In the genomic region with DNA sequence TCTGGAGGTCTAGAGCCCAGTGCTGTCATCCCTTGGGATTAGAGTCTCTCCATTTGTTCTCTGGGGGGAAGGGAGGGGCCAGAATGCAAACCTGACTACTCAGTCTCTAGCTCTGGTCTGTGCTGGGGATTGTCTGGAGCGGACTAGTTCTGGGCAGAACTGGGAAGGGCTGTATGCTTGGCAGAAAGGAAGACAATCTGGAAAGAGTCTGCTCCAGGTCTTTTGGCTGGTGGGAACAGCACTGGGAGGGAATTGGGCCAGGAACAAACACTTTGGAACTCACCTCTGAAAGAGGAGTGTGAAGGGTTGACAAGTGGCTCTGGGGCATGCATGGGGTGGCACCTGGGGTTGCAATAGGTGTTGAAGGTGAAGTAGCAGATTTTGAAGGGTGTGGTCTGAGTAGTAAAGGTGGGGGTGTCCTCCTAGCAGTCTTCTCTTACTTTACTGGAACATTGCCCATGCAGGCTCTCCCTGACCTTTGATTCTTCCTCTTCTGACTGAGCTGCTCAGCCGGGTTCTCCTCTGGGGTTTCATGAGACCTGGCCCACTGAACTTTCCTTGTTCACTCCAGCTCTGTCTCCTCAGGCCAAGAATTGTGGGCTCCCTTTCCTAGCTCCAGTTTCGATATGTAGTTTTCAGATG, we compare ENCODE assay signal across 11 mouse cellular contexts. TPM values are rescaled to one million over a fixed set of nuclear protein-coding genes. Genes with fewer than 3 reads are reported as not detected.
DNase-seq lines count a peak whose midpoint lies in the region; ATAC-seq and TF ChIP-seq lines count a peak whose summit lies in the region.
"Had no signal": no experiment of that assay in that cellular context is flagged by ENCODE, and none has a peak within 500 bp of the region (broad histone marks: within the 10 kb centered on the region; RNA-seq: fewer than 3 reads in every experiment).

No protein-coding gene starts in this region.

- DNase-seq in adrenal gland, adult 2 months: peak; percentile 11
- DNase-seq in adrenal gland, adult 8-10 months: no peak
- DNase-seq in left cerebral cortex, postnatal 10 days (ENCODE audit: extremely low spot score in 1 of 2, low spot score in 2 of 2): peak; percentile 49 to 53
- no peak for DNase-seq in left cerebral cortex, postnatal 25 days (ENCODE audit: low spot score in 2 of 2)
- peak; percentile 40 for DNase-seq in retina, embryonic 14.5 days (ENCODE audit: low spot score)
- no peak for DNase-seq in left cerebral cortex, adult 11 months (ENCODE audit: low spot score)
- DNase-seq: cerebellum, adult 11-12 months had no signal

- no peak overlapping the region for H3K4me2 ChIP-seq in intestine, postnatal 0 days (replicated peaks; ENCODE audit: low read depth)
- H3K4me2 ChIP-seq: heart, embryonic 13.5 days; liver, embryonic 12.5 days had no signal

- no peaks in the 10 kb centered on the region for H3K9me3 ChIP-seq in intestine, postnatal 0 days (ENCODE audit: control insufficient read depth)
- H3K9me3 ChIP-seq: heart, embryonic 13.5 days; liver, embryonic 12.5 days had no signal

- intact Hi-C loops in left cerebral cortex, postnatal 10 days (cut with DNase I): no loop called here
- intact Hi-C loops in left cerebral cortex, postnatal 25 days (cut with DNase I): no loop called here

- peak; percentile 85 for ATAC-seq in intestine, postnatal 0 days
- no peak for ATAC-seq in CD4-positive, CD25-positive, alpha-beta regulatory T cell, adult 4 months
- ATAC-seq: liver, embryonic 12.5 days had no signal

- TF ChIP-seq CTCF in intestine, postnatal 0 days (IDR thresholded peaks at IDR 0.05; ENCODE audit: low read depth): no peak

- 56% methylated on average over 3 of the region's 3 CpGs for WGBS in intestine, postnatal 0 days

- H3K4me3 ChIP-seq in intestine, postnatal 0 days (ENCODE audit: low read depth, low read length): no peak overlapping the region
- H3K4me3 ChIP-seq: heart, embryonic 13.5 days; liver, embryonic 12.5 days had no signal

- H3K36me3 ChIP-seq in intestine, postnatal 0 days (ENCODE audit: control insufficient read depth, insufficient read depth): no peaks in the 10 kb centered on the region
- H3K36me3 ChIP-seq: heart, embryonic 13.5 days; liver, embryonic 12.5 days had no signal

- 0 out of 2 replicates have a peak, but pooled peaks cover 5% of the 10 kb centered on the region for H3K4me1 ChIP-seq in intestine, postnatal 0 days (replicated peaks; ENCODE audit: control insufficient read depth, insufficient read depth, low read length)
- H3K4me1 ChIP-seq: liver, embryonic 12.5 days had no signal

- 0 out of 2 replicates have a peak overlapping the region, but pooled peaks have one; percentile 35 for H3K27ac ChIP-seq in intestine, postnatal 0 days (ENCODE audit: low read depth, low read length)
- H3K27ac ChIP-seq: heart, embryonic 13.5 days; liver, embryonic 12.5 days had no signal

- H3K9ac ChIP-seq in intestine, postnatal 0 days (ENCODE audit: low read depth, low read length): no peak overlapping the region
- H3K9ac ChIP-seq: heart, embryonic 13.5 days; liver, embryonic 12.5 days had no signal

- H3K27me3 ChIP-seq in intestine, postnatal 0 days (replicated peaks; ENCODE audit: control insufficient read depth, insufficient read depth, low read length): no peaks in the 10 kb centered on the region
- H3K27me3 ChIP-seq: heart, embryonic 13.5 days had no signal

RNA-seq across cellular contexts. Expression of a gene that starts 15.2 kb away (rescaled TPM):
- total RNA-seq in adrenal gland, adult 2 months (2021): 10 to 100 TPM; 24.4 to 39.6 TPM
- polyA plus RNA-seq in adrenal gland, adult 2 months (2012; rRNA removed): 41.3 and 88.5 TPM in 2 replicates
- total RNA-seq in adrenal gland, adult 8-10 months (2022): 10 to 100 TPM in 3 of 4 experiments, 1 to 10 TPM in 1; 5.1 to 14.2 (median 12.8) TPM
- total RNA-seq in left cerebral cortex, postnatal 10 days (2021): 100 to 1,000 TPM; 164 to 182 TPM
- total RNA-seq in left cerebral cortex, postnatal 25 days (2021): 100 to 1,000 TPM; 155 to 157 TPM
- 6.1 and 7.8 TPM in 2 replicates for polyA plus RNA-seq in intestine, postnatal 0 days (2015; fragmentation: Nextera tagmentation; extraction: Ambion mirVana)
- not detected for polyA plus RNA-seq in CD4-positive, CD25-positive, alpha-beta regulatory T cell, adult 4 months (2017; shearing (Covaris generic))

RNA-seq across cellular contexts. Expression of a gene that starts 19.7 kb away (rescaled TPM):
- total RNA-seq in adrenal gland, adult 2 months (2021): 10 to 100 TPM in 1 of 2 experiments, 1 to 10 TPM in 1; 6.8 to 10.4 TPM
- polyA plus RNA-seq in adrenal gland, adult 2 months (2012; rRNA removed): 2.7 and 3.7 TPM in 2 replicates
- 10 to 100 TPM in 2 of 4 experiments, 1 to 10 TPM in 2; 6.0 to 15.8 (median 10.5) TPM for total RNA-seq in adrenal gland, adult 8-10 months (2022)
- total RNA-seq in left cerebral cortex, postnatal 10 days (2021): 10 to 100 TPM; 72.2 to 96.7 TPM
- total RNA-seq in left cerebral cortex, postnatal 25 days (2021): 100 to 1,000 TPM; 124 to 227 TPM
- 4.0 and 4.5 TPM in 2 replicates for polyA plus RNA-seq in intestine, postnatal 0 days (2015; fragmentation: Nextera tagmentation; extraction: Ambion mirVana)
- polyA plus RNA-seq in CD4-positive, CD25-positive, alpha-beta regulatory T cell, adult 4 months (2017; shearing (Covaris generic)): 1 to 10 TPM; 2.6 to 3.8 TPM

RNA-seq across cellular contexts. Expression of a gene that starts 42.3 kb away (rescaled TPM):
- total RNA-seq in adrenal gland, adult 2 months (2021): not detected
- polyA plus RNA-seq in adrenal gland, adult 2 months (2012; rRNA removed): not detected in 2 replicates
- not detected for total RNA-seq in adrenal gland, adult 8-10 months (2022)
- not detected for total RNA-seq in left cerebral cortex, postnatal 10 days (2021)
- not detected for total RNA-seq in left cerebral cortex, postnatal 25 days (2021)
- polyA plus RNA-seq in intestine, postnatal 0 days (2015; fragmentation: Nextera tagmentation; extraction: Ambion mirVana): 1.1 and 3.8 TPM in 2 replicates
- not detected for polyA plus RNA-seq in CD4-positive, CD25-positive, alpha-beta regulatory T cell, adult 4 months (2017; shearing (Covaris generic))
- polyA plus RNA-seq: heart, embryonic 13.5 days; liver, embryonic 12.5 days had no signal

Comparison
In these comparisons a context has a peak if more than half of its experiments do, and no peak if none do; other contexts are left out.
1. DNase-seq: peak in adrenal gland, adult 2 months (single experiment), left cerebral cortex, postnatal 10 days (2 of 2) and retina, embryonic 14.5 days (single experiment); none in adrenal gland, adult 8-10 months (single experiment), left cerebral cortex, postnatal 25 days (0 of 2) and left cerebral cortex, adult 11 months (single experiment).
2. RNA of a gene that starts 19.7 kb away (total RNA-seq): 124 to 227 TPM in left cerebral cortex, postnatal 25 days and 72.2 to 96.7 TPM in left cerebral cortex, postnatal 10 days; 6.0 to 15.8 TPM in adrenal gland, adult 8-10 months and 6.8 to 10.4 TPM in adrenal gland, adult 2 months; every median in the first group is over 4 times any median in the second.